Mouse (Mus musculus) hindbrain, embryonic 12.5 days (tissue): Measurements from ENCODE around the gene Foxp1. TPM values are rescaled to one million over a fixed set of nuclear protein-coding genes. Genes with fewer than 3 reads are reported as not detected.

Experiments used
- ATAC-seq: fragments of 200-750 bp; cut with Nextera tagmentation; 2 replicates; pipeline ENCODE4 v1.8.0; 2017; ENCODE audit warnings: moderate TSS enrichment; ENCODE audit not compliant: low FRiP score
- H3K27ac ChIP-seq: fragments of 300-500 bp; sonication (generic); 2 replicates; pipeline ENCODE4 v1.5.1; 2016; ENCODE audit warnings: mild to moderate bottlenecking
- H3K27me3 ChIP-seq: fragments of 300-500 bp; sonication (generic); 2 replicates; pipeline ENCODE4 v1.6.1; 2016; ENCODE audit warnings: mild to moderate bottlenecking
- H3K36me3 ChIP-seq: fragments of 300-500 bp; sonication (generic); 2 replicates; pipeline ENCODE4 v1.6.1; 2016; ENCODE audit warnings: mild to moderate bottlenecking
- H3K4me1 ChIP-seq: fragments of 300-500 bp; sonication (generic); 2 replicates; pipeline ENCODE4 v1.6.1; 2016
- H3K4me2 ChIP-seq: fragments of 300-500 bp; sonication (generic); replicated peaks from 2 replicates; pipeline ENCODE4 v1.6.1; 2016; ENCODE audit warnings: mild to moderate bottlenecking
- H3K4me3 ChIP-seq: fragments of 300-500 bp; sonication (generic); 2 replicates; pipeline ENCODE4 v1.5.1; 2016; ENCODE audit warnings: mild to moderate bottlenecking
- H3K9ac ChIP-seq: fragments of 300-500 bp; sonication (generic); 2 replicates; pipeline ENCODE4 v1.6.1; 2016; ENCODE audit warnings: mild to moderate bottlenecking, moderate library complexity
- H3K9me3 ChIP-seq: fragments of 300-500 bp; sonication (generic); replicated peaks from 2 replicates; pipeline ENCODE4 v1.6.1; 2016; ENCODE audit warnings: mild to moderate bottlenecking
- WGBS: fragments of 180-500 bp; shearing (Covaris S2); methylation state at CpG from one replicate; pipeline ENCODE4 v1.1.7; 2016; 5-methylcytosine and 5-hydroxymethylcytosine counted together
- polyA plus RNA-seq: library from polyadenylated mRNA; unstranded; fragments of >200 nt; fragmentation: Nextera tagmentation; extraction: Ambion mirVana; gene quantifications from 2 replicates; pipeline ENCODE4 v1.2.1, GENCODE M21; 2016

The Foxp1 gene
- polyA plus RNA-seq, 1 experiment from 2014 or later: 87.6 TPM

- Histone ChIP-seq H3K4me1 (peaks cover 3% of the 10 kb centered on the region; the same call in 1 of the 2 replicates), H3K36me3 (no peaks in the 10 kb centered on the region), H3K4me3 (no peak overlapping the region), H3K9ac (no peak overlapping the region), H3K27me3 (no peaks in the 10 kb centered on the region), H3K9me3 (no peaks in the 10 kb centered on the region), H3K4me2 (no peak overlapping the region), H3K27ac (no peak overlapping the region)
- WGBS: 83% methylated on average over 16 of the region's 16 CpGs
- no peak for ATAC-seq
Measured at GRCm38 (mm10) chr6:99429378-99430131, 93.0 kb downstream of the Foxp1 start.

DNA sequence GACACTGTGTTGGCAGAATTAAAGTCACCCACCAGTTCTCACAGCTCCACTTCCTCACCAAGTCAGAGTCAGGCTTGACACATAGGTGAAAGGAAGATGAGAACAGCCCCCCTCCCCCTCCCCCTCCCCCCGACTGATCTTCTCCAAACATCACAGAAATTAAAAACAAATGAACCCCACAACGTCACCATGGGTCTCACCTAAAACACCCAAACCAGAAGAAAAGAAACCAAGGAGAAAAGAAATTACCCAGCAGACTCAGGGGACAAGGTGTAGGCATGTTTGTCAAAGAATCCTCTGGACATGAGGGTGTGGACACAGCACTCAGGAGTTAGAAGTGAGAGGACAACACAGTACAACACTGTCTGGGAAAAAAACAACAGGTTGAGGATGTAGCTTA is 93.6 kb downstream of the Foxp1 start:
- Histone ChIP-seq H3K36me3 (no peaks in the 10 kb centered on the region), H3K4me1 (peaks cover 3% of the 10 kb centered on the region; the same call in 1 of the 2 replicates), H3K27me3 (no peaks in the 10 kb centered on the region), H3K4me2 (no peak overlapping the region), H3K27ac (no peak overlapping the region), H3K9ac (no peak overlapping the region), H3K9me3 (no peaks in the 10 kb centered on the region), H3K4me3 (no peak overlapping the region)
- WGBS: 56% methylated on average over 1 of the region's 2 CpGs
- no peak for ATAC-seq

DNA sequence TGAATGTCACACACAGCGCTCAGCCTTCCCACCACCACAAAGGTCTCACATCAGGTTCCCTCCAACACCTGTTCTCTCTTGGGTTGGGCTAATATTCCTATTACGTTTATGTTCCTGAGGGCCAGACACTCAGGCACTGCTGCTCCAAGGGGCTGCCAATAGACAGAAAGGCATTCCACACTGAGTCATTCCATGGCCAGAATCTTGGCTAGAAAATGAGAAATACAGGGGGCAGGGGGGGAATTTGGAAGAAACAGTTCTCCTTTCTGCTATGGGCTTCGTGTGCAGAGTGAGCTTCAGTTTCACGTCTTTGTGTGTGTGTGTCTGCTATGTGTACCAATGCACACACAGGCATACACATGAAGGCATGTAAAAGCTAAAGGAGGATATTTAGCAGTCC is 95.2 kb downstream of the Foxp1 start:
- 93% methylated on average over 4 of the region's 4 CpGs for WGBS

GRCm38 (mm10) chr6:99425044-99425443 is 97.5 kb downstream of the Foxp1 start:
- H3K4me1 ChIP-seq: 0 out of 2 replicates have a peak, but pooled peaks cover 3% of the 10 kb centered on the region
- no peaks in the 10 kb centered on the region for H3K9me3 ChIP-seq
- 46% methylated on average over 3 of the region's 3 CpGs for WGBS
- no peak overlapping the region for H3K4me3 ChIP-seq
- H3K36me3 ChIP-seq: no peaks in the 10 kb centered on the region
- no peaks in the 10 kb centered on the region for H3K27me3 ChIP-seq
- no peak for ATAC-seq
- no peak overlapping the region for H3K4me2 ChIP-seq
- H3K27ac ChIP-seq: no peak overlapping the region
- no peak overlapping the region for H3K9ac ChIP-seq

More for the DNA sequence above, 95.2 kb downstream of the Foxp1 start:
- Histone ChIP-seq H3K9ac (no peak overlapping the region), H3K9me3 (no peaks in the 10 kb centered on the region), H3K4me2 (no peak overlapping the region), H3K4me3 (no peak overlapping the region), H3K27ac (no peak overlapping the region), H3K27me3 (no peaks in the 10 kb centered on the region), H3K36me3 (no peaks in the 10 kb centered on the region), H3K4me1 (0 out of 2 replicates have a peak, but pooled peaks cover 3% of the 10 kb centered on the region)
- no peak for ATAC-seq

DNA sequence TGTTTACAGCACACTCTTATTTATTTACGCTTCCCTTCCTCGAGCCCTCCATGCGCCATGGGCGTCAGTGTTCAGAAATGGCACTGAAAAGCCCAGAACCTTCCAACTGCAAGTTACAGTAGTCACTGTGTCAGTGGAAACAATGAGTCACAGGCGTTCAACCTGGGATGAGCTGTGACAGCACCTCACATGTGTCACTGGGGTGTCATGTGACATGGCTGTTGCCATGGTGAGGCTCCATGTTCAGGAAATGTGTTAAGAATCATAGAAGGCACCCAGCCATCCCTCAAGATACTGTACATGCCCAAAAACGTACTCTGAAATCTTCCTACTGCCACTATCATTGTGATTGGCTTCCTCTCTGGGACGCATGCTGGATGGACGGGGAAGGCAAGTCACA is 101.9 kb downstream of the Foxp1 start:
- Histone ChIP-seq H3K9ac (no peak overlapping the region), H3K9me3 (no peaks in the 10 kb centered on the region), H3K36me3 (no peaks in the 10 kb centered on the region), H3K4me1 (0 out of 2 replicates have a peak, but pooled peaks cover 3% of the 10 kb centered on the region), H3K27me3 (no peaks in the 10 kb centered on the region), H3K4me2 (no peak overlapping the region), H3K4me3 (no peak overlapping the region), H3K27ac (no peak overlapping the region)
- 90% methylated on average over 8 of the region's 8 CpGs for WGBS
- ATAC-seq: no peak

- 83% methylated on average over 6 of the region's 6 CpGs for WGBS
- H3K27ac ChIP-seq: no peak overlapping the region
- peaks cover 4% of the 10 kb centered on the region; the same call in 1 of the 2 replicates for H3K4me1 ChIP-seq
- no peak for ATAC-seq
- no peak overlapping the region for H3K9ac ChIP-seq
- H3K4me3 ChIP-seq: no peak overlapping the region
- H3K27me3 ChIP-seq: no peaks in the 10 kb centered on the region
- no peak overlapping the region for H3K4me2 ChIP-seq
- no peaks in the 10 kb centered on the region for H3K9me3 ChIP-seq
- no peaks in the 10 kb centered on the region for H3K36me3 ChIP-seq
Measured at GRCm38 (mm10) chr6:99412598-99412997, 109.9 kb downstream of the Foxp1 start.

- no peak overlapping the region for H3K4me3 ChIP-seq
- 92% methylated on average over 5 of the region's 5 CpGs for WGBS
Measured at GRCm38 (mm10) chr6:99409602-99410001, 112.9 kb downstream of the Foxp1 start.

GRCm38 (mm10) chr6:99408880-99409279 is 113.6 kb downstream of the Foxp1 start:
- H3K27ac ChIP-seq: no peak overlapping the region
- no peaks in the 10 kb centered on the region for H3K36me3 ChIP-seq
- no peaks in the 10 kb centered on the region for H3K9me3 ChIP-seq
- H3K4me3 ChIP-seq: no peak overlapping the region
- 80% methylated on average over 4 of the region's 4 CpGs for WGBS
- H3K4me1 ChIP-seq: peaks cover 6% of the 10 kb centered on the region; the same call in 1 of the 2 replicates
- no peaks in the 10 kb centered on the region for H3K27me3 ChIP-seq
- no peak overlapping the region for H3K4me2 ChIP-seq
- no peak overlapping the region for H3K9ac ChIP-seq
- no peak for ATAC-seq

More at GRCm38 (mm10) chr6:99409602-99410001, 112.9 kb downstream of the Foxp1 start:
- Histone ChIP-seq H3K9ac (no peak overlapping the region), H3K4me1 (peaks cover 6% of the 10 kb centered on the region; the same call in 1 of the 2 replicates), H3K36me3 (no peaks in the 10 kb centered on the region), H3K27me3 (no peaks in the 10 kb centered on the region), H3K27ac (no peak overlapping the region), H3K9me3 (no peaks in the 10 kb centered on the region), H3K4me2 (no peak overlapping the region)
- ATAC-seq: no peak

DNA sequence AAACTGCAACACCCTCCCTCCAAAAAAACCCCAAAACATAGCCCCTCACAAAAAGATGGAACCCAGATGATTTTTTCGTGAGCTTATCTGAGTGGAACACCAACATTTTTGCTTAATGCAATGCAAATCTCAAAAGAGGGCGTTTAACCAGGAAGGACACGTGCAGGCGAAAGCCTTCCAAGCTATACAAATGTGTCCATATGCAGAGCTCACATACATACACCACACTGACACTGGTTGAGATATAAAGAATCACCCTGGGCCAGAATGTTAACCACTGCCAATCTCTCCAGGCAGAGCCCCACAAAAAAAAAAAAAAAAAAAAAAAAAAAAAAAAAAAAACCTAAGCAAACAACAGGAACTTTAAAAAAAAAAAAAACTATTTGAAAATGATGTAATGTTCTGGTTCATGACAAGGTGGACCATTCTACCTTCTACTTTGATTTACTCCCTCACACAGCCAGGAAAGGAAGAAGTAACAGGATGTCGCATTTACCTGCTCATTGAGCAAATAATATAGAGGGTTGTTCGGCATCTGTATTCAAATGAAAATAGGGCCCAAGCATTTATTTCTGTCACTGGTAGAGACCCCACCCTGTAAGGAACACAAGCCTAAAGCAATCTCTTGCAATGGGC is 118.6 kb downstream of the Foxp1 start:
- H3K4me1 ChIP-seq: peaks cover 10% of the 10 kb centered on the region
- H3K9me3 ChIP-seq: no peaks in the 10 kb centered on the region
- H3K27me3 ChIP-seq: no peaks in the 10 kb centered on the region
- no peak overlapping the region for H3K4me2 ChIP-seq
- ATAC-seq: no peak
- H3K36me3 ChIP-seq: no peaks in the 10 kb centered on the region
- no peak overlapping the region for H3K9ac ChIP-seq
- WGBS: 90% methylated on average over 6 of the region's 6 CpGs
- no peak overlapping the region for H3K27ac ChIP-seq
- no peak overlapping the region for H3K4me3 ChIP-seq

- Histone ChIP-seq H3K4me3 (no peak overlapping the region), H3K4me1 (peaks cover 10% of the 10 kb centered on the region), H3K9me3 (no peaks in the 10 kb centered on the region), H3K4me2 (no peak overlapping the region), H3K9ac (no peak overlapping the region), H3K27me3 (no peaks in the 10 kb centered on the region), H3K27ac (no peak overlapping the region), H3K36me3 (no peaks in the 10 kb centered on the region)
- WGBS: 77% methylated on average over 9 of the region's 9 CpGs
- no peak for ATAC-seq
Measured at GRCm38 (mm10) chr6:99402941-99403340, 119.6 kb downstream of the Foxp1 start.

GRCm38 (mm10) chr6:99402370-99402769 is 120.2 kb downstream of the Foxp1 start:
- Histone ChIP-seq H3K4me3 (no peak overlapping the region), H3K9ac (no peak overlapping the region), H3K4me2 (no peak overlapping the region), H3K27me3 (no peaks in the 10 kb centered on the region), H3K27ac (no peak overlapping the region), H3K36me3 (no peaks in the 10 kb centered on the region), H3K9me3 (no peaks in the 10 kb centered on the region), H3K4me1 (peaks cover 10% of the 10 kb centered on the region)
- 77% methylated on average over 3 of the region's 3 CpGs for WGBS
- no peak for ATAC-seq

DNA sequence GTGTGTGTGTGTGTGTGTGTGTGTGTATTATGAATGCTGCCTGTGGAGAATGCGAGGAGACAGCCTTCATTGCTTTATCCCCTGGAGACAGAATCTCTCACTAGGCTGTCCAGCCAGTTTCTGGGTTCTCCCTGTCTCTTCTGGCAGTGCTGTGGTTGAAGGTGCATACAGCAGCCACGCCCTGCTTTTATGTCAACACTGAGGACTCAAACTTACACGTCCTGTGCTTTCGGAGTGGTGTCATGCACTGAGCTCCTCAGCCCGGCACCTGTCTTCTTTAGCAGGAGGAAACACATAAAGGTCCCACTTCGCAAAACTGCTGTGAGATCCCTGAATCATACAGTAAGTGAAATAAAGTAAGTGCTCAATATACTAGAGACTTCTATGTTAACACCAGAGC is 120.7 kb downstream of the Foxp1 start:
- no peak for ATAC-seq
- no peak overlapping the region for H3K4me2 ChIP-seq
- H3K4me1 ChIP-seq: peaks cover 10% of the 10 kb centered on the region
- 74% methylated on average over 6 of the region's 6 CpGs for WGBS
- no peaks in the 10 kb centered on the region for H3K36me3 ChIP-seq
- H3K4me3 ChIP-seq: no peak overlapping the region
- no peak overlapping the region for H3K27ac ChIP-seq
- no peaks in the 10 kb centered on the region for H3K27me3 ChIP-seq
- no peak overlapping the region for H3K9ac ChIP-seq
- no peaks in the 10 kb centered on the region for H3K9me3 ChIP-seq
